Mouse (Mus musculus) G1E-ER4 (cell line): ENCODE data around the gene Map6d1. TPM values are rescaled to one million over a fixed set of nuclear protein-coding genes. Genes with fewer than 3 reads are reported as not detected.

Source experiments
- GATA1 ChIP-seq: IDR thresholded peaks from one replicate; pipeline ENCODE4 v1.8.0; 2012; ENCODE audit warnings: low read length, inconsistent platforms
- polyA plus RNA-seq: library from polyadenylated mRNA; stranded (reverse); fragments of >175 nt; gene quantifications from 2 replicates; pipeline ENCODE4 v1.2.3, GENCODE M21; 2012

The Map6d1 gene
- polyA plus RNA-seq, 1 experiment: not detected

- TF ChIP-seq GATA1: no peak
These were observed 27.4 kb downstream of the Map6d1 start for GRCm38 (mm10) chr16:20213591-20214226.

- TF ChIP-seq GATA1: no peak
These were observed 41.5 kb downstream of the Map6d1 start for GRCm38 (mm10) chr16:20199501-20200201.

GRCm38 (mm10) chr16:20196962-20197361 lies 44.2 kb downstream of the Map6d1 start:
- TF ChIP-seq GATA1: no peak

- no peak for TF ChIP-seq GATA1
These were observed 45.6 kb downstream of the Map6d1 start for GRCm38 (mm10) chr16:20195546-20195945.

GRCm38 (mm10) chr16:20192043-20192442 lies 49.1 kb downstream of the Map6d1 start:
- no peak for TF ChIP-seq GATA1

- no peak for TF ChIP-seq GATA1
These were observed 49.8 kb downstream of the Map6d1 start for GRCm38 (mm10) chr16:20191161-20191882.

- TF ChIP-seq GATA1: no peak
These were observed 55.8 kb downstream of the Map6d1 start for GRCm38 (mm10) chr16:20185368-20185767.

Other genes starting within 250 kb of the Map6d1 start
- gene Klhl24, start 143.8 kb downstream of the Map6d1 start, polyA plus RNA-seq: 13.0 and 23.0 TPM in 2 replicates
- gene Yeats2, start 100.3 kb downstream of the Map6d1 start, polyA plus RNA-seq: 34.2 and 47.6 TPM in 2 replicates
- 227 and 416 TPM in 2 replicates for gene Parl, start 61.0 kb upstream of the Map6d1 start, polyA plus RNA-seq
- gene Cyp2ab1, start 84.0 kb upstream of the Map6d1 start, polyA plus RNA-seq: not detected in 2 replicates
- gene Abcc5, start 185.0 kb upstream of the Map6d1 start, polyA plus RNA-seq: 5.3 and 6.1 TPM in 2 replicates